Mouse (Mus musculus): ENCODE results near the gene Dcaf8. TPM values are rescaled to one million over a fixed set of nuclear protein-coding genes. Genes with fewer than 3 reads are reported as not detected.

The Dcaf8 gene
- total RNA-seq, 2 experiments from 2014 or later = 46.0 to 93.6 TPM

- ATAC-seq (replicated peaks; ENCODE audit: poor library complexity) = peak; percentile 76
These were observed 4.3 kb upstream of the Dcaf8 start for GRCm38 (mm10) chr1:172143570-172143969.

GRCm38 (mm10) chr1:172148279-172148954, 533 bp downstream of the Dcaf8 start:
- peak; percentile 37 for ATAC-seq (replicated peaks; ENCODE audit: poor library complexity)

GRCm38 (mm10) chr1:172148955-172149815, 1.3 kb downstream of the Dcaf8 start:
- ATAC-seq (replicated peaks; ENCODE audit: poor library complexity) = peak; percentile 15; the same call in 1 of the 2 replicates

- ATAC-seq (replicated peaks; ENCODE audit: poor library complexity) = no peak
These were observed 6.7 kb downstream of the Dcaf8 start for GRCm38 (mm10) chr1:172154536-172154935.

GRCm38 (mm10) chr1:172155518-172155917, 7.6 kb downstream of the Dcaf8 start:
- ATAC-seq (replicated peaks; ENCODE audit: poor library complexity) = peak; percentile 90

GRCm38 (mm10) chr1:172159970-172160369, 12.1 kb downstream of the Dcaf8 start:
- no peak for ATAC-seq (replicated peaks; ENCODE audit: poor library complexity)

- ATAC-seq (replicated peaks; ENCODE audit: poor library complexity) = no peak
These were observed 12.6 kb downstream of the Dcaf8 start for GRCm38 (mm10) chr1:172160508-172160907.

- ATAC-seq (replicated peaks; ENCODE audit: poor library complexity) = peak; percentile 83
These were observed 14.1 kb downstream of the Dcaf8 start for GRCm38 (mm10) chr1:172162009-172162408.

- ATAC-seq (replicated peaks; ENCODE audit: poor library complexity) = no peak
These were observed 15.1 kb downstream of the Dcaf8 start for GRCm38 (mm10) chr1:172162959-172163358.

- no peak for ATAC-seq (replicated peaks; ENCODE audit: poor library complexity)
These were observed 20.0 kb downstream of the Dcaf8 start for GRCm38 (mm10) chr1:172167911-172168310.

GRCm38 (mm10) chr1:172169809-172170208, 21.9 kb downstream of the Dcaf8 start:
- no peak for ATAC-seq (replicated peaks; ENCODE audit: poor library complexity)

GRCm38 (mm10) chr1:172172381-172172780, 24.5 kb downstream of the Dcaf8 start:
- no peak for ATAC-seq (replicated peaks; ENCODE audit: poor library complexity)

GRCm38 (mm10) chr1:172173181-172173580, 25.3 kb downstream of the Dcaf8 start:
- ATAC-seq (replicated peaks; ENCODE audit: poor library complexity) = no peak

GRCm38 (mm10) chr1:172177791-172178190, 29.9 kb downstream of the Dcaf8 start:
- no peak for ATAC-seq (replicated peaks; ENCODE audit: poor library complexity)

- ATAC-seq (replicated peaks; ENCODE audit: poor library complexity) = no peak
These were observed 31.2 kb downstream of the Dcaf8 start for GRCm38 (mm10) chr1:172179102-172179501.

GRCm38 (mm10) chr1:172180881-172181280, 33.0 kb downstream of the Dcaf8 start:
- ATAC-seq (replicated peaks; ENCODE audit: poor library complexity) = no peak

- ATAC-seq (replicated peaks; ENCODE audit: poor library complexity) = no peak
These were observed 33.9 kb downstream of the Dcaf8 start for GRCm38 (mm10) chr1:172181777-172182176.

- ATAC-seq (replicated peaks; ENCODE audit: poor library complexity) = peak; percentile 44; the same call in 1 of the 2 replicates
These were observed 35.2 kb downstream of the Dcaf8 start for GRCm38 (mm10) chr1:172183056-172183455.

- peak; percentile 33 for ATAC-seq (replicated peaks; ENCODE audit: poor library complexity)
These were observed 36.0 kb downstream of the Dcaf8 start for GRCm38 (mm10) chr1:172183915-172184314.

- ATAC-seq (replicated peaks; ENCODE audit: poor library complexity) = peak; percentile 68
These were observed 38.8 kb downstream of the Dcaf8 start for GRCm38 (mm10) chr1:172186401-172187289.

- ATAC-seq (replicated peaks; ENCODE audit: poor library complexity) = peak; percentile 87
These were observed 41.0 kb downstream of the Dcaf8 start for GRCm38 (mm10) chr1:172188891-172189290.
